Mouse (Mus musculus): ENCODE measurements around the gene Ciao2a. TPM values are rescaled to one million over a fixed set of nuclear protein-coding genes. Genes with fewer than 3 reads are reported as not detected.

Gene Ciao2a
- total and polyA plus RNA-seq, 3 experiments: 19.5 to 68.1 (median 59.7) TPM

DNA sequence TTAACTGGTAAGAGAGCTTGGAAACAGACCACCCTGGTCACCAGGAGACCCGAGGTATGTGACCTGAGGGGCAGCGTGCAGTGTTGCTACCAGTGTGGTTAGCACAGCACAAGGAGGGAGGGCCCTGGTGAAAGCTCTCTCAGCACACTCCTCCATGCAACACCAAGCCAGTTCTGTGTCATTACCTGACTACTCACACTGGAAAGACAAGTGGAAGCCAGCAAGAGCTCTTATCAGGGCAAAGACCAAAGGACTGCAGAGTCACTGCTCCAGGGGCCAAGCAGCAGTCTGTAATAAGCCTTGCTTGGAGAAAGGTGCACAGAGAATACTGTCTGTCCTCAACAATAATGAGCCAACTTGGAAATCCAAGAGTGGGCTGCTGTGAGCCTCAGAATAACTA lies 33.7 kb upstream of the Ciao2a start:
- Histone ChIP-seq H3K79me2 (replicated peaks; ENCODE audit: control insufficient read depth, insufficient read depth, low read length) (no peaks in the 10 kb centered on the region), H3K9ac (ENCODE audit: low read depth, low read length) (no peak overlapping the region), H3K27ac (no peak overlapping the region), H3K4me1 (ENCODE audit: control insufficient read depth, insufficient read depth, low read length) (peaks cover 2% of the 10 kb centered on the region; the same call in 1 of the 2 replicates), H3K27me3 (ENCODE audit: control insufficient read depth, insufficient read depth, low read length) (no peaks in the 10 kb centered on the region), H3K4me3 (no peak overlapping the region), H3K36me3 (ENCODE audit: control insufficient read depth, insufficient read depth, low read length) (no peaks in the 10 kb centered on the region; the same call in 1 of the 2 replicates)
- TF ChIP-seq EP300 (IDR thresholded peaks at IDR 0.05; ENCODE audit: insufficient read depth, low read depth, low read length) (no peak), CTCF (IDR thresholded peaks at IDR 0.05) (no peak)
- intact Hi-C loops (cut with DNase I): no loop called here
- no peak for DNase-seq
- WGBS: 66% methylated on average over 2 of the region's 2 CpGs

DNA sequence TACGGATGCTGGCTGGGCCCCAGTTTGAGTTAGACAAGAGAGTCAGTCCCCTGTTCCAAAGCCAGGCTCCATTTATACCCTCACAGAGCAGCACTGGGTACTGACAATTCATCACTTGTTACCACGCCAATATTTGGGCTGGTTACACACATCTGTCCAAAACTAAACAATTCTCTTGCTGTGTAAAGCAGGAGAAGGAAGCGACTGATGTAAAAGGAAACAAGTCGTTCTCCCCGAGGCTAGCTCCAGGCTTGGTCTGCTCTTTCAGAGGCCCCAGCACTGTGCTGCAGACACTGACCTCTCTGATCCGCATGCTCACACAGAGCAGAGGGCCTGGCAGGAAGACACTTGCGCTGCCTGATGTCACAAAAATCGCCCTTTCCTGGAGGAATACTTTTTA lies 24.8 kb upstream of the Ciao2a start:
- no peak overlapping the region for H3K4me3 ChIP-seq
- H3K27ac ChIP-seq: no peak overlapping the region
- H3K27me3 ChIP-seq (ENCODE audit: control insufficient read depth, insufficient read depth, low read length): no peaks in the 10 kb centered on the region
- no peaks in the 10 kb centered on the region for H3K4me1 ChIP-seq (ENCODE audit: control insufficient read depth, insufficient read depth, low read length)
- intact Hi-C loops (cut with DNase I): no loop called here
- no peaks in the 10 kb centered on the region for H3K79me2 ChIP-seq (replicated peaks; ENCODE audit: control insufficient read depth, insufficient read depth, low read length)
- 82% methylated on average over 8 of the region's 8 CpGs for WGBS
- H3K36me3 ChIP-seq (ENCODE audit: control insufficient read depth, insufficient read depth, low read length): no peaks in the 10 kb centered on the region
- no peak for DNase-seq
- TF ChIP-seq POLR2A (IDR thresholded peaks at IDR 0.05; ENCODE audit: insufficient read depth, low read depth, low read length) (no peak), EP300 (IDR thresholded peaks at IDR 0.05; ENCODE audit: insufficient read depth, low read depth, low read length) (no peak), CTCF (IDR thresholded peaks at IDR 0.05) (no peak)
- H3K9ac ChIP-seq (ENCODE audit: low read depth, low read length): no peak overlapping the region

DNA sequence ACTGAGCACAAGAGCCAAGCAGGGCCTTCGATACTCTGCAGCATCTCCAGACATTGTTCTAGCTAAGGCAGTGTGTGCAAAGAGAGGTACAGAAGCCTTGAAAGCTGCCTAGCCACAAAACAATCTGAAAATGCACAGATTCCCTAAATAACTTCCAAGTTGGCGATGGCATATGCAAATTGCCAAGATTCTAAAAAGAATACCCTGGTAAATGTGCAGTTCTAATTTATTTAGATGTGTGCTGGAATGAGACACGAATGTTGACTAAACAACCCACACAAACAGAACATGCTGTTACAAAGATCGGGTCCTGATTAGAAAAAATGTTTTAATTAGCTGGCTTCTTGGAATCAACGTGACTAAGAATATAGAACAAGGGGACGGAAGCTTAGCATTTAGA lies 23.7 kb upstream of the Ciao2a start:
- DNase-seq: no peak
- H3K4me1 ChIP-seq (ENCODE audit: control insufficient read depth, insufficient read depth, low read length): no peaks in the 10 kb centered on the region
- TF ChIP-seq CTCF (IDR thresholded peaks at IDR 0.05) (no peak), POLR2A (IDR thresholded peaks at IDR 0.05; ENCODE audit: insufficient read depth, low read depth, low read length) (no peak), EP300 (IDR thresholded peaks at IDR 0.05; ENCODE audit: insufficient read depth, low read depth, low read length) (no peak)
- no peak overlapping the region for H3K27ac ChIP-seq
- WGBS: 91% methylated on average over 6 of the region's 6 CpGs
- H3K79me2 ChIP-seq (replicated peaks; ENCODE audit: control insufficient read depth, insufficient read depth, low read length): no peaks in the 10 kb centered on the region
- intact Hi-C loops (cut with DNase I): no loop called here
- no peaks in the 10 kb centered on the region for H3K27me3 ChIP-seq (ENCODE audit: control insufficient read depth, insufficient read depth, low read length)
- H3K36me3 ChIP-seq (ENCODE audit: control insufficient read depth, insufficient read depth, low read length): no peaks in the 10 kb centered on the region
- H3K9ac ChIP-seq (ENCODE audit: low read depth, low read length): no peak overlapping the region
- H3K4me3 ChIP-seq: no peak overlapping the region

DNA sequence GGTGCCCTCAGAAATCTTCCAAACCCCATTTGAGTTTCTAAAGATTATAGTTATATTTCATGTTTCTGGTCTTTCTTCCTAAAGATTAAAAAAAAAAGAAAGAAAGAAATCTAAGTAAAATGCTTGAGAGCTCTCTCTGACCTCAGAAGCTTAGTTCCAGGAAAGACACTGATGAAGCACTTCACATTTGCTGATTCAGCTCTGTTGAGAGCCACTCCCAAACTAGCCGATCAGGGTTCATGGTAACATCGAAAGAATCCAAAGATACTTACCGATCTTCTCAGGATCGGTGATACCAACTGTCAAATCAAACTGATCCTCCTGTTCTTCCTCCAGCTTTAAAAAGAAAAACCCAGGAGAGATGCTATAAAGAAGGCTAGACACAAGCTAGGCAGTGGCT lies 21.8 kb upstream of the Ciao2a start:
- intact Hi-C loops (cut with DNase I): no loop called here
- no peak overlapping the region for H3K9ac ChIP-seq (ENCODE audit: low read depth, low read length)
- H3K4me3 ChIP-seq: no peak overlapping the region
- peaks cover 3% of the 10 kb centered on the region; the same call in 1 of the 2 replicates for H3K36me3 ChIP-seq (ENCODE audit: control insufficient read depth, insufficient read depth, low read length)
- no peaks in the 10 kb centered on the region for H3K4me1 ChIP-seq (ENCODE audit: control insufficient read depth, insufficient read depth, low read length)
- no peak for TF ChIP-seq POLR2A (IDR thresholded peaks at IDR 0.05; ENCODE audit: insufficient read depth, low read depth, low read length)
- no peak for TF ChIP-seq EP300 (IDR thresholded peaks at IDR 0.05; ENCODE audit: insufficient read depth, low read depth, low read length)
- no peak for TF ChIP-seq CTCF (IDR thresholded peaks at IDR 0.05)
- H3K27ac ChIP-seq: no peak overlapping the region
- WGBS: 87% methylated on average over 4 of the region's 4 CpGs
- no peaks in the 10 kb centered on the region for H3K27me3 ChIP-seq (ENCODE audit: control insufficient read depth, insufficient read depth, low read length)
- DNase-seq: no peak
- H3K79me2 ChIP-seq (replicated peaks; ENCODE audit: control insufficient read depth, insufficient read depth, low read length): no peaks in the 10 kb centered on the region

GRCm38 (mm10) chr9:66105168-66105567 lies 21.2 kb upstream of the Ciao2a start:
- H3K4me1 ChIP-seq (ENCODE audit: control insufficient read depth, insufficient read depth, low read length): no peaks in the 10 kb centered on the region
- no peaks in the 10 kb centered on the region for H3K79me2 ChIP-seq (replicated peaks; ENCODE audit: control insufficient read depth, insufficient read depth, low read length)
- no peak overlapping the region for H3K4me3 ChIP-seq
- no peaks in the 10 kb centered on the region for H3K27me3 ChIP-seq (ENCODE audit: control insufficient read depth, insufficient read depth, low read length)
- DNase-seq: no peak
- TF ChIP-seq EP300 (IDR thresholded peaks at IDR 0.05; ENCODE audit: insufficient read depth, low read depth, low read length) (no peak), POLR2A (IDR thresholded peaks at IDR 0.05; ENCODE audit: insufficient read depth, low read depth, low read length) (no peak), CTCF (IDR thresholded peaks at IDR 0.05) (no peak)
- H3K27ac ChIP-seq: no peak overlapping the region
- H3K9ac ChIP-seq (ENCODE audit: low read depth, low read length): no peak overlapping the region
- intact Hi-C loops (cut with DNase I): no loop called here
- 96% methylated on average over 8 of the region's 8 CpGs for WGBS
- H3K36me3 ChIP-seq (ENCODE audit: control insufficient read depth, insufficient read depth, low read length): peaks cover 3% of the 10 kb centered on the region; the same call in 1 of the 2 replicates

GRCm38 (mm10) chr9:66109574-66109973 lies 16.8 kb upstream of the Ciao2a start:
- peaks cover 3% of the 10 kb centered on the region; the same call in 1 of the 2 replicates for H3K36me3 ChIP-seq (ENCODE audit: control insufficient read depth, insufficient read depth, low read length)
- intact Hi-C loops (cut with DNase I): no loop called here
- DNase-seq: no peak
- no peaks in the 10 kb centered on the region; the same call in 1 of the 2 replicates for H3K4me1 ChIP-seq (ENCODE audit: control insufficient read depth, insufficient read depth, low read length)
- TF ChIP-seq POLR2A (IDR thresholded peaks at IDR 0.05; ENCODE audit: insufficient read depth, low read depth, low read length) (no peak), EP300 (IDR thresholded peaks at IDR 0.05; ENCODE audit: insufficient read depth, low read depth, low read length) (no peak), CTCF (IDR thresholded peaks at IDR 0.05) (no peak)
- 100% methylated on average over 1 of the region's 1 CpGs for WGBS
- H3K4me3 ChIP-seq: no peak overlapping the region
- no peaks in the 10 kb centered on the region for H3K27me3 ChIP-seq (ENCODE audit: control insufficient read depth, insufficient read depth, low read length)
- no peak overlapping the region for H3K9ac ChIP-seq (ENCODE audit: low read depth, low read length)
- no peak overlapping the region for H3K27ac ChIP-seq
- H3K79me2 ChIP-seq (replicated peaks; ENCODE audit: control insufficient read depth, insufficient read depth, low read length): no peaks in the 10 kb centered on the region
